Mouse (Mus musculus) hindbrain, embryonic 11.5 days (tissue): ENCODE results near the gene Mgat5. TPM values are rescaled to one million over a fixed set of nuclear protein-coding genes. Genes with fewer than 3 reads are reported as not detected.

ENCODE experiments used
- ATAC-seq: fragments of 200-750 bp; cut with Nextera tagmentation; 2 replicates; pipeline ENCODE4 v1.8.0; 2017; ENCODE audit warnings: mild to moderate bottlenecking, moderate TSS enrichment, moderate library complexity; ENCODE audit not compliant: low FRiP score
- DNase-seq: peaks from one replicate; pipeline ENCODE4 v3.0.0-alpha.2; 2015; ENCODE audit warnings: low spot score
- H3K27ac ChIP-seq: fragments of 300-500 bp; sonication (generic); 2 replicates; pipeline ENCODE4 v1.5.1; 2014; ENCODE audit warnings: mild to moderate bottlenecking, low read depth, low read length
- H3K27me3 ChIP-seq: fragments of 300-500 bp; sonication (generic); 2 replicates; pipeline ENCODE4 v1.6.1; 2014; ENCODE audit warnings: mild to moderate bottlenecking, low read length, moderate library complexity, mixed read lengths; ENCODE audit not compliant: control insufficient read depth, insufficient read depth
- H3K36me3 ChIP-seq: fragments of 300-500 bp; sonication (generic); 2 replicates; pipeline ENCODE4 v1.6.1; 2014; ENCODE audit warnings: mild to moderate bottlenecking, low read length, moderate library complexity, mixed read lengths; ENCODE audit not compliant: control insufficient read depth, insufficient read depth
- H3K4me1 ChIP-seq: fragments of 300-500 bp; sonication (generic); replicated peaks from 2 replicates; pipeline ENCODE4 v1.6.1; 2014; ENCODE audit warnings: low read length, mixed read lengths; ENCODE audit not compliant: control insufficient read depth, insufficient read depth
- H3K4me2 ChIP-seq: fragments of 300-500 bp; sonication (generic); replicated peaks from 2 replicates; pipeline ENCODE4 v1.6.1; 2014; ENCODE audit warnings: mild to moderate bottlenecking, low read depth, low read length
- H3K4me3 ChIP-seq: fragments of 300-500 bp; sonication (generic); 2 replicates; pipeline ENCODE4 v1.5.1; 2014; ENCODE audit warnings: low read depth, low read length
- H3K9ac ChIP-seq: fragments of 300-500 bp; sonication (generic); 2 replicates; pipeline ENCODE4 v1.6.1; 2014; ENCODE audit warnings: low read depth, low read length
- H3K9me3 ChIP-seq: fragments of 300-500 bp; sonication (generic); 2 replicates; pipeline ENCODE4 v1.6.1; 2016; ENCODE audit warnings: low read length; ENCODE audit not compliant: control insufficient read depth
- WGBS: fragments of 180-500 bp; shearing (Covaris S2); extraction: QIAGEN DNeasy Blood & Tissue Kit; methylation state at CpG from one replicate; pipeline ENCODE4 v1.1.7; 2014; 5-methylcytosine and 5-hydroxymethylcytosine counted together
- polyA plus RNA-seq: library from polyadenylated mRNA; unstranded; fragments of >200 nt; fragmentation: Nextera tagmentation; extraction: Ambion mirVana; gene quantifications from 2 replicates; pipeline ENCODE4 v1.2.1, GENCODE M21; 2014

The Mgat5 gene
- polyA plus RNA-seq, 1 experiment from 2014 or later: 11.5 TPM

DNA sequence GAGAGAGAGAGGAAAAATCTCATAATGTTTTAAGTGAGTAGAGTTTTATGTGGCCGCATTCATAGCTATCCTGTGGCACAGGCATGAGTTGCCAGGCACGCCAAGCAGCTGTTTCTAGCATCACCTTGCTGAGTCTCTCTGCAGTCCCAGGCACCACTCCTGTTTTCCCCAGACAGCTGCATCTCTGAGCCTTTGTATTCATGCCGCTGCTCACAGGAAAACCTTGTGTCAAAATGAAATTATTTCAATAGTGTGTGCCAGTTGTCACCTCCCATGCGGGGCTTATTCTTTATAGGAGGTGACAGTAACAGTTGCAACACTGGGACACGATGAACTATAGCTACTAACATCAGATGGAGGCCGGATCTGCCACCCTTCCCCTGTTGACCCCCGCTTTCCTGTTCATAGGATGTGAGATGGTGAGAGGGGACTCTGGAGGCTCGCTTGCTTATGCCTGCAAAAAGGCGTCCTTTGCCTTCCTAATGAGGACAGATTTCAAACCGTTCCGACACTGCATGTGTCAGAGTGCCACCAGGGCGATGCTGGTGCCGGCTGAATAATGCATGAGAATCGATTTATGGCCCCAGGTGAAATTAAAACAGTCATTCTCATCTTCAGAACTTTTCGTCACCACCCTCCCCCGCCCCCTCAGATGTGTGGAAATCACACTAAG is 303.4 kb downstream of the Mgat5 start:
- H3K4me1 ChIP-seq: no peaks in the 10 kb centered on the region
- H3K9me3 ChIP-seq: no peaks in the 10 kb centered on the region

DNA sequence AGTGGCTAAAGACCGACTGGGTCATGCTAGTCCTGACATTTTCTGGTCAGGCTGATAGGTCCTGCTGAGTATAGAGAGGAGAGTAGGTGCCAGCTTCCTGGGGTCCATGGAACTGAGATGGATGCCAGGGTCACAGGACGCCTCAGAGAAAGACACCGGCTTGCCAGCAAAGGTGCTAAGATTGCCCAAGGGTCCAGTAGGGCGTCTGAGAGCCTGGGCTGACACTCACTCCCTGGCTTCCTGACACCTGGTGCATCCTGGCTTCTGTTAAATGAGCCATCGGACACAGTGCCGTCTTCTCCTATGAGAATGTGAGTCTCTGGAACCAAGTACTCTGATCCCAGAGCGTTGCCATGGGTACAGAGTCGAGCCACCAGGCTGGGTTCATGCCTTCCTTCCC is 304.1 kb downstream of the Mgat5 start:
- WGBS: 83% methylated on average over 8 of the region's 8 CpGs
- Histone ChIP-seq H3K36me3 (no peaks in the 10 kb centered on the region), H3K9ac (no peak overlapping the region), H3K9me3 (no peaks in the 10 kb centered on the region), H3K27me3 (no peaks in the 10 kb centered on the region), H3K4me2 (no peak overlapping the region), H3K4me1 (no peaks in the 10 kb centered on the region), H3K4me3 (no peak overlapping the region), H3K27ac (peak overlapping the region; percentile 54; the same call in 1 of the 2 replicates)
- DNase-seq (no peak), ATAC-seq (peak; percentile 45)

More for the DNA sequence above, 303.4 kb downstream of the Mgat5 start:
- H3K4me2 ChIP-seq: no peak overlapping the region
- DNase-seq (peak; percentile 38), ATAC-seq (peak; percentile 66)
- no peak overlapping the region for H3K4me3 ChIP-seq
- 69% methylated on average over 16 of the region's 16 CpGs for WGBS
- H3K9ac ChIP-seq: no peak overlapping the region
- H3K27ac ChIP-seq: peak overlapping the region; percentile 76
- H3K36me3 ChIP-seq: no peaks in the 10 kb centered on the region
- no peaks in the 10 kb centered on the region for H3K27me3 ChIP-seq

DNA sequence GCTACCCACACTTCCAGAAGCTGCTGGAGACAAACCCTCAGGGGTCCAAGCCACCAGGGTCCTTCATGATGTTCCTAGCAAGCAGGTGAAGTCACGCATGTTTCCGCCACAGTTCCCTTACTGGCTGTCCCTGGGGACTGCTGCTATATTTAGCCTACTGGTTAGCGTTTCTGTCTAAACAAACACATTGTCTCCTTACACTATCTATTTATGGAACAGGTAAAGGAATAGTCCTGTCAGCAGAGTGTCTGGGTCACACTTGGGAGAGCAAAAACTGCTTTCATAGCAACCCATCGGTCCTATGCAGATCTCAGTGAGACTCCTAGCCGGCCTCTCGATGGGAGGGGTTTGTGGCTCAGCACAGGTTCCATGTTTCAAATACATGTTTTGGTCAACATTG is 306.5 kb downstream of the Mgat5 start:
- no peak for ATAC-seq
- H3K4me1 ChIP-seq: no peaks in the 10 kb centered on the region
- no peaks in the 10 kb centered on the region for H3K27me3 ChIP-seq
- no peaks in the 10 kb centered on the region for H3K9me3 ChIP-seq
- DNase-seq: no peak
- no peak overlapping the region for H3K4me3 ChIP-seq
- no peak overlapping the region for H3K4me2 ChIP-seq
- 83% methylated on average over 6 of the region's 6 CpGs for WGBS
- no peak overlapping the region for H3K9ac ChIP-seq
- no peak overlapping the region for H3K27ac ChIP-seq
- H3K36me3 ChIP-seq: no peaks in the 10 kb centered on the region

GRCm38 (mm10) chr1:127512709-127513108 is 307.9 kb downstream of the Mgat5 start:
- Histone ChIP-seq H3K36me3 (no peaks in the 10 kb centered on the region), H3K27ac (no peak overlapping the region), H3K9me3 (no peaks in the 10 kb centered on the region), H3K9ac (no peak overlapping the region), H3K4me1 (no peaks in the 10 kb centered on the region), H3K4me3 (no peak overlapping the region), H3K4me2 (no peak overlapping the region), H3K27me3 (no peaks in the 10 kb centered on the region)
- WGBS: 89% methylated on average over 6 of the region's 6 CpGs
- DNase-seq (no peak), ATAC-seq (no peak)

DNA sequence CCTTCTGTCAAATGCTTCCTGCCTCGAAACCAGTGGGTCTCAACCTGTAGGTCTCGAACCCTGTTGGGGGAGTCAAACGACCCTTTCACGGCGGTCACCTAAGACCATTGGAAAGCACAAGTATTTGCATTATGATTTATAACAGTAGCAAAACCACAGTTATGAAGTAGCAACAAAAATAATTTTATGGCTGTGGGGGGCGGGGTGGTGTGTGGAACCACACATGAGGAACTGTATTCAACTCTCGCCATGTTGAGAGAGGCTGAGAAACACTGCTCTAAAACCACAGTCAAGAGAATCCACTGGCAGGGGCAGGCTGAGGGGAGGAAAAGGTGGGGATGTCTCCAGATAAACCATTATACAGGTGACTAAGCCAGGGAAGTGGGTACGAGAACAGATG is 308.3 kb downstream of the Mgat5 start:
- Histone ChIP-seq H3K4me3 (no peak overlapping the region), H3K27me3 (no peaks in the 10 kb centered on the region), H3K27ac (no peak overlapping the region), H3K9me3 (no peaks in the 10 kb centered on the region), H3K9ac (no peak overlapping the region), H3K4me2 (no peak overlapping the region), H3K36me3 (no peaks in the 10 kb centered on the region), H3K4me1 (no peaks in the 10 kb centered on the region)
- ATAC-seq (no peak), DNase-seq (no peak)
- 91% methylated on average over 8 of the region's 8 CpGs for WGBS

DNA sequence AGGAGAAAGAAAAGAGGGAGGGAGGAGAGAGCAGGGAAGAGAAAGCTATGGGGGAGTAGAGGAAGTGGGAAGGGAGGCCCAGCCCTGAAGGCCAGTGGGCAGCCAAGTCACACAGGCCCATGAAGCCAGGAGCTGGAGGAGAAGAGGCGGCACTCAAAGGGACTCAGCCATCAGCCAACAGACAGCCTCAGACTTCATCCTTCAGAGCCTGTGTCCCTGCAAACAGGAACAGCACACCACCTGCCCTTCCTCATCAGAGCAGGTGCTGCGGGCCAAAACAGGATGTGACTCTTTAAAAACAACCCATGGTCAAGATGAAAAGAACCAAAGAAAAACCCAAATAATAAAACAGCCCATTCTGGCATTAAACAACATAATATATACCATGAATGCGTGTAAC is 308.8 kb downstream of the Mgat5 start:
- no peaks in the 10 kb centered on the region for H3K36me3 ChIP-seq
- H3K4me2 ChIP-seq: no peak overlapping the region
- ATAC-seq (no peak), DNase-seq (no peak)
- no peaks in the 10 kb centered on the region for H3K9me3 ChIP-seq
- H3K27ac ChIP-seq: no peak overlapping the region
- WGBS: 84% methylated on average over 3 of the region's 3 CpGs
- no peaks in the 10 kb centered on the region for H3K4me1 ChIP-seq
- H3K27me3 ChIP-seq: no peaks in the 10 kb centered on the region
- H3K4me3 ChIP-seq: no peak overlapping the region
- H3K9ac ChIP-seq: no peak overlapping the region

DNA sequence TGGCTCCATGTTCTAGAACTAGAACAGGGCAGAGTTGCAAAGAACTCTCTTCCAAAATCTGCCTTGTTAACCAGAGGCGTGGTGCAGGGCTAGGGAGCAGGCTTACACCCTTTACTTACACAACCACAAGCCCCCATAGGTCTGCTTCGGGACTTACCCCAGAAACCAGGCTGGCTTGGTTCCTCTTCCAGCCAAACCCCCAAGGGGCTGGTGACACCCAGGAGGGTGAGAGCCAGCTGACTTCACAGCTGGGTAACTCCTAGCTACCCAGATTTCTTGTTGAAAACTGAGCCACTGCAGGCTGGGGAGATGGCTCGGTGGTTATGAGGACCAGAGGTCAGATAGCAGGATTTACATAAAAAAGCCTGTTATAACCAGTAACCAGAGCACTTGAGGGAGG is 309.7 kb downstream of the Mgat5 start:
- Histone ChIP-seq H3K4me2 (no peak overlapping the region), H3K36me3 (no peaks in the 10 kb centered on the region), H3K9ac (no peak overlapping the region), H3K4me3 (no peak overlapping the region), H3K27me3 (no peaks in the 10 kb centered on the region), H3K9me3 (no peaks in the 10 kb centered on the region), H3K4me1 (no peaks in the 10 kb centered on the region), H3K27ac (no peak overlapping the region)
- 72% methylated on average over 3 of the region's 3 CpGs for WGBS
- DNase-seq (no peak), ATAC-seq (no peak)

- no peaks in the 10 kb centered on the region for H3K4me1 ChIP-seq
- no peaks in the 10 kb centered on the region for H3K9me3 ChIP-seq
- H3K27me3 ChIP-seq: no peaks in the 10 kb centered on the region
- no peak overlapping the region for H3K27ac ChIP-seq
- no peak overlapping the region for H3K4me3 ChIP-seq
- no peaks in the 10 kb centered on the region for H3K36me3 ChIP-seq
- no peak overlapping the region for H3K9ac ChIP-seq
- ATAC-seq (no peak), DNase-seq (no peak)
- H3K4me2 ChIP-seq: no peak overlapping the region
- 95% methylated on average over 10 of the region's 10 CpGs for WGBS
Measured at GRCm38 (mm10) chr1:127514888-127515287, 310.1 kb downstream of the Mgat5 start.

DNA sequence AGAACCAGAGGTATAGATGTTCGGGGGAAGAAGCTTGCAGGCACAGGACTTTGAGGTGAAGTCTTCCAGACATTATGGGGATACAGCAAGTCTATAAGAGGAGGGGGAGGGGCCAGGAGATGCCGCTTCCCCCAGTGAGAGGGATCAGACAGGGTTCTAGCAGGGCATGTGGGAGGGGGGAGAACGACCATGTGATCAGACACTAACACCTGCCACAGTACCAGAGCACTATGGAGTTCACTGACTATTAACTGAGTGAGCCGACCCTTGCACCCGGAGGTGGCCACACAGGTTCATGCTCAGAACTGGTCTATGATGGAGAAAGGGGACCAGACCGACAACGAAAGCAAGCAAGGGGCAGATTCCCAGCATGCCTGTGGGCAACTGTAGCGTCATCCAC is 318.5 kb downstream of the Mgat5 start:
- Histone ChIP-seq H3K9me3 (no peaks in the 10 kb centered on the region), H3K27me3 (peaks cover 4% of the 10 kb centered on the region), H3K4me2 (no peak overlapping the region), H3K4me1 (no peaks in the 10 kb centered on the region), H3K36me3 (no peaks in the 10 kb centered on the region), H3K4me3 (no peak overlapping the region), H3K27ac (no peak overlapping the region), H3K9ac (no peak overlapping the region)
- DNase-seq: no peak
- 90% methylated on average over 8 of the region's 8 CpGs for WGBS
- no peak for ATAC-seq
